Mouse (Mus musculus): ENCODE data around the gene Gpc6. TPM values are rescaled to one million over a fixed set of nuclear protein-coding genes. Genes with fewer than 3 reads are reported as not detected.

Gene Gpc6
- polyA plus RNA-seq, 1 experiment from 2014 or later: 31.8 TPM

DNA sequence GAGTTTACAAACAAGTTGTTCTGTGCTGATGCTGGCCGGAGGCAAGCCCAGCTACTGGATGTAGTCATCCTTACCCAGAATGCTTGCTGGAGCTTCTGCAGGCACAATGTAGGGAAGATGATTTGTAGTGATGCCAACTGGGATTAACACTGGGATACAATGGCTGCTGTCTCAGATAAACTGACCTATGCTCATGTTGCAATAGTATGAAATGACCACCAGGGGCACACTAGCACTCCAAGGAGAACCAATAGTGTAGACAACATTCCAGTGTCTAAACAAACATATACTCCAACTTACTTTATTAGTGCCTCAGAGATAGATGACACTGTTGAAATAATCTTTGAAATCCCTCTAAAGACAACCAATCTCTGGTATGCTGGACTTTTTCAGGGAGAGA, 206.2 kb downstream of the Gpc6 start:
- no peaks in the 10 kb centered on the region for H3K27me3 ChIP-seq (ENCODE audit: insufficient read depth, poor library complexity, severe bottlenecking)
- DNase-seq (ENCODE audit: low spot score): no peak
- no peaks in the 10 kb centered on the region for H3K4me1 ChIP-seq
- no peaks in the 10 kb centered on the region for H3K9me3 ChIP-seq
- no peak overlapping the region for H3K4me3 ChIP-seq
- H3K27ac ChIP-seq: no peak overlapping the region
- WGBS: 97% methylated on average over 1 of the region's 1 CpGs
- no peaks in the 10 kb centered on the region for H3K36me3 ChIP-seq

DNA sequence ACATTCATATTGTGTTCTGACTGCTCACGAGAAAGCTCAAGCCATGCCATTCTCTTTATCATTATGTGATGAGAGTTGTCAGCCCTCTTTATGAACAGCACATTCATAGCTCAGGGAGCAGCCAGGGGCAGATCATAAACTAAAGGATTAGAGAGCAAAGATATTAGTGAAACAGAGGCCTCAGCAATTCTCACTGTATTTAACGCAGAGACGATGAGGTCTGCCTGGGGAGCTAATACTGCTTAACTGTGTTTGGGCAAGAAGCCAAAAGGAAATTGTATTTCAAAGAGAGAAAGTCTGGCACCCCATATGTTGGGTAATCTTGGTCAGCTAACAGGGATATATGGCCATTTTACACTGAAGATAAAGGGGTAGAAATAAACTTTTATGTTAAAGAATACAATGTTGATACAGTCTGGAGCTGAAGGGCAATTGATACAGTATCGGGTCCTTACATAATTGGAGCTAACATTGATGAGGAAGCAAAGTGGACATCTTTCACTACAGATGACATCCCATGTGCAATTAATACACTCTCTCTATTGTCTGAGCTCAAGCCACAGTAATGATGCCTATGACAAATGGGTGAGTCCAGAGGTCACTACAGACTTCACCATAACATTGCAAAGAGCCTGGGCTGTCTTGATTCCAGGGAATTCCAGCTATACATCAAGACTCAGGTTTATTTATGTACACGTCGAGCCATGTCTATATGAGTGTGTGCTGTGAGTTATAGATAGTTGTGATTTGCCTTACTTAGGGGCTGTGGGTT, 216.1 kb downstream of the Gpc6 start:
- no peaks in the 10 kb centered on the region for H3K9me3 ChIP-seq
- no peak overlapping the region for H3K27ac ChIP-seq
- no peak overlapping the region for H3K4me3 ChIP-seq
- H3K4me1 ChIP-seq: no peaks in the 10 kb centered on the region
- no peaks in the 10 kb centered on the region for H3K36me3 ChIP-seq
- no peaks in the 10 kb centered on the region for H3K27me3 ChIP-seq (ENCODE audit: insufficient read depth, poor library complexity, severe bottlenecking)
- DNase-seq (ENCODE audit: low spot score): no peak
- 79% methylated on average over 6 of the region's 6 CpGs for WGBS

DNA sequence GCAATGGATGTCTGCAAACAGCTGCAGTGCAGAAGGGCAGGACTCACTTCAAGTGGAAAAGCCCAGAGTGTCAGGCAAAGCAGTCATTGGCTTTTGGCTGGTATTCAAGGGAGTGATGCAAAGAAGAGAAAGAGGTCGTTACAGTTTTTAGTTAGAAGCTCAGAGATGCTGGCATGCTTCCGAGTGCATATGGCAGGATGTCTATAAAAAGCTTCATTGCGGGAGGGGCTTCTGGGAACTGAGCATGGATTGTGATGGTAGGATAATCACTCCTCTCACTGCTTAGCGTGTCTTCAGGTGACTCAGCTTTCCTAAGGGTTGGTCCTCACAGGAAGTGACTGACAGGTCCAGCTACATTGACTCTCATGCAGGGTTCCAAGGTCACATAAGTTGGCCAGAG, 221.0 kb downstream of the Gpc6 start:
- no peak overlapping the region for H3K4me3 ChIP-seq
- WGBS: 67% methylated on average over 4 of the region's 4 CpGs
- no peaks in the 10 kb centered on the region for H3K36me3 ChIP-seq
- no peak overlapping the region for H3K27ac ChIP-seq
- H3K4me1 ChIP-seq: no peaks in the 10 kb centered on the region
- no peaks in the 10 kb centered on the region for H3K27me3 ChIP-seq (ENCODE audit: insufficient read depth, poor library complexity, severe bottlenecking)
- no peak for DNase-seq (ENCODE audit: low spot score)
- no peaks in the 10 kb centered on the region for H3K9me3 ChIP-seq

DNA sequence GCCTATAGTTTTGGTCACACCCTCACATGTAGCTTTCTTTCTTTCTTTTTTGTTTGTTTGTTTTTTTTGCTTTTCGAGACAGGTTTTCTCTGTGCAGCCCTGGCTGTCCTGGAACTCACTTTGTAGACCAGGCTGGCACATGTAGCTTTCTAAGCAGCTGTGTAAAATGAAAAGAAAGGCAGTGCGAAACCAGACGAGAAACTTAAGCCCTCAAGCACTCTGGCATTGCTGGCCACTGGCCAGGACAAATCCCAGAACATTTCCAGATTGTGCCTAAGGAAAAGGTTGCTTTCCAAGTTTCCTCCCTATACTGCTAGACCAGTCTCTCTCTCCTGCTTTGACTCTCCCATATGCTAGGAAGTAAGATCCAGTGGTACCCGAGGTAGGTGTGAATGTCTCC, 221.6 kb downstream of the Gpc6 start:
- Histone ChIP-seq H3K27ac (no peak overlapping the region), H3K9me3 (no peaks in the 10 kb centered on the region), H3K36me3 (no peaks in the 10 kb centered on the region), H3K4me1 (no peaks in the 10 kb centered on the region), H3K4me3 (no peak overlapping the region), H3K27me3 (ENCODE audit: insufficient read depth, poor library complexity, severe bottlenecking) (no peaks in the 10 kb centered on the region)
- no peak for DNase-seq (ENCODE audit: low spot score)
- 68% methylated on average over 4 of the region's 4 CpGs for WGBS

DNA sequence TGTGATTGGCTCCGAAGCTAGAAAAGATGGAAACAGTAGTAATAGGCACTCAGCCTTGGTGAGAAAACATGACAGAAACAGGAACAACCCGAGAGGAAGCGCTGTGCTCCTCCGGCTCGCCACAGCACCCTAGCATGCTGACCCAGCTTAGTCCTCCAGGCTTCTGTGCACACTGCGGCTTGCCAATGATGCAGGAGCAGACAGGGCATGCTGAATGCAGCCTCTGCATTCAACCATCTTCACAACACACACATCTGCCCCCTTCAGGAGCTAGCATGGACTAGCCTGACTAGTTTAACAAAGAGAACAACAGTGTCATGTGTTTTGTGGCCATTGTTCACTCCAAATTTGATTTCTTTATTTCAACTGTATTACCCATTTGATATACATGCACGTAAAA, 226.5 kb downstream of the Gpc6 start:
- Histone ChIP-seq H3K27ac (no peak overlapping the region), H3K9me3 (no peaks in the 10 kb centered on the region), H3K4me1 (no peaks in the 10 kb centered on the region), H3K4me3 (no peak overlapping the region), H3K36me3 (no peaks in the 10 kb centered on the region), H3K27me3 (ENCODE audit: insufficient read depth, poor library complexity, severe bottlenecking) (no peaks in the 10 kb centered on the region)
- WGBS: 90% methylated on average over 7 of the region's 7 CpGs
- DNase-seq (ENCODE audit: low spot score): no peak

DNA sequence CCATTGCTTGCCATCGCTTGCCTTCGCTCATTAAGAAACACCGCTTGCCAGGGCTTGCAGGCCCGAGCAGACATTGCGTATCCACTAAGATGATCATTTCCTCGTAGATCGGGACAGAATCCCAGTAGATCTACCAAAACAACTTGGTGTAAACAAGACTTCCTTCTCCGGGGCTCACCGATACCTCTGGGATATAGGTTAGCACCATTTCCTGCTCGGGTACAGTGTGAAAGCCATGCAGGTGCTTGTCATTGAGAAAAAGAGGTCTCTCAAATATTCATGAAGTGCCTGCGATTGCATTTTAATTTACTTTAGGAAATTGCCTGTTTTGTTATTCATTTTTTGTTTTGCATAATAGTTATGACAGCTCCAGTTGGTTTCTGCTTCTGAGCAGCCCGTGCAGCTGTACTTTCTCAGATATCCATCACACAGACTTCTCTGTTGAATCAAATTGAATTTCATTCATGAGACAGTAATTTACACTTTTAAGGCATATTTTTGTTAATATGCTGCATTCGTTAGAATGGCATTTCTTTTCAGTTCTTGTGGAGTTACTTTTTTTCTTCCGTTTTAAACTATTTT, 230.9 kb downstream of the Gpc6 start:
- no peak for DNase-seq (ENCODE audit: low spot score)
- Histone ChIP-seq H3K36me3 (no peaks in the 10 kb centered on the region), H3K9me3 (no peaks in the 10 kb centered on the region), H3K4me3 (no peak overlapping the region), H3K4me1 (no peaks in the 10 kb centered on the region), H3K27me3 (ENCODE audit: insufficient read depth, poor library complexity, severe bottlenecking) (no peaks in the 10 kb centered on the region), H3K27ac (no peak overlapping the region)
- 92% methylated on average over 14 of the region's 14 CpGs for WGBS

DNA sequence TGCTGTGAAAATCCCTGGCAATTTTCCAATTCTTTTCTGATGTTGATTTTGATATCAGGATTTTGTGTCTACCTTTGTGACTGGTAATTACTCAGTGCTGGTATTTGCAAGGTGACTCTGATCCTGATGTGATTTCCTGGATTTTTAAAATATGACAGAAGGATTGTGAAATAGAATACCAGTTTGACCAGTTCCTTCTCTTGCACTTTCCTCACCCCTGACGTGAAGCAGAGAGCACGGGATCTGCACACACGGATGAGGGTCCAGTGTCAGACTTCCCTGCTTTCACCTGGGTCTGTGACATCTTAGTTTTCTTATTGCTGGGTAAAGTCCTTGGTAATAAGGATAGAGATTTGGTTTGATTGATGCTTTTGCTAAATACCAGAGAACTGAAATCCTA, 232.3 kb downstream of the Gpc6 start:
- H3K27me3 ChIP-seq (ENCODE audit: insufficient read depth, poor library complexity, severe bottlenecking): no peaks in the 10 kb centered on the region
- H3K27ac ChIP-seq: no peak overlapping the region
- no peak for DNase-seq (ENCODE audit: low spot score)
- no peaks in the 10 kb centered on the region for H3K9me3 ChIP-seq
- WGBS: 82% methylated on average over 3 of the region's 3 CpGs
- no peaks in the 10 kb centered on the region for H3K36me3 ChIP-seq
- no peaks in the 10 kb centered on the region for H3K4me1 ChIP-seq
- no peak overlapping the region for H3K4me3 ChIP-seq

DNA sequence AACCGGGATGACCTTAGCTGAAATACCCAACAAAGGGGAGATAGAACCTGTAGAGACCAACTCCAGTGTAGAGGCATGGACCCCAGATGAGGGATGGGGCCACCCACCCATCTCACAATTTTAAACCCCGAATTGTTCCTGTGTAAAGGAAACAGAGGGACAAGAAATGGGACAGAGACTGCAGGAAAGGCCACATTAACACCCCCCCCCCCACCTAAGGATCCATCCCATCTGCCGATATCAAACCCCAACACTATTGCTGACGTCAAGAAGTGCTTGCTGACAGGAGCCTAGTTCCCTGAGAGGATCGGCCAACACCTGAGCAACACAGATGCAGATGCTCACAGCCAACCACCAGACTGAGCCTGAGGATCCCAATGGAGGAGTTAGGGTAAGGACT, 241.2 kb downstream of the Gpc6 start:
- WGBS: 90% methylated on average over 5 of the region's 5 CpGs
- Histone ChIP-seq H3K36me3 (no peaks in the 10 kb centered on the region), H3K27ac (no peak overlapping the region), H3K27me3 (ENCODE audit: insufficient read depth, poor library complexity, severe bottlenecking) (no peaks in the 10 kb centered on the region), H3K4me3 (no peak overlapping the region), H3K9me3 (no peaks in the 10 kb centered on the region), H3K4me1 (no peaks in the 10 kb centered on the region)
- DNase-seq (ENCODE audit: low spot score): no peak

DNA sequence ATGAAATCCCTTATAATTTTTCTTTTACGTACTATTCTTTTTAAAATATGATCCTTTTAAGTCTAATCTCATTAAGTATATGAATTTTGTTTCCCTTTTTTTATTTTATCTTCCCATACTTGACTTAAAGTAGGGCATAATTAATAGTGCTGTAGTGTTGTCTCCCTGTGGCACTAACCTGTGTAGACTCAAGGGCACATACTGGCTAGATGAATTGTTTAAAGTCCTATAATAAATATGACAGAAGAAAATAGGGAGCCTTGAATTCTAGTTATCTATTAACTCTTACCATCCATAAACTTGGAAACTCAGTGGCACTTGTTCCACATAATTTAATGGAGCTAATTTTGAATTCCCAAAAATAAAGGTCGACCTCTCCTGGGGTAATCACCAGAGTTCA, 268.2 kb downstream of the Gpc6 start:
- Histone ChIP-seq H3K36me3 (no peaks in the 10 kb centered on the region), H3K27me3 (ENCODE audit: insufficient read depth, poor library complexity, severe bottlenecking) (no peaks in the 10 kb centered on the region), H3K4me1 (no peaks in the 10 kb centered on the region), H3K9me3 (no peaks in the 10 kb centered on the region), H3K27ac (no peak overlapping the region), H3K4me3 (no peak overlapping the region)
- no peak for DNase-seq (ENCODE audit: low spot score)
- 85% methylated on average over 2 of the region's 2 CpGs for WGBS

DNA sequence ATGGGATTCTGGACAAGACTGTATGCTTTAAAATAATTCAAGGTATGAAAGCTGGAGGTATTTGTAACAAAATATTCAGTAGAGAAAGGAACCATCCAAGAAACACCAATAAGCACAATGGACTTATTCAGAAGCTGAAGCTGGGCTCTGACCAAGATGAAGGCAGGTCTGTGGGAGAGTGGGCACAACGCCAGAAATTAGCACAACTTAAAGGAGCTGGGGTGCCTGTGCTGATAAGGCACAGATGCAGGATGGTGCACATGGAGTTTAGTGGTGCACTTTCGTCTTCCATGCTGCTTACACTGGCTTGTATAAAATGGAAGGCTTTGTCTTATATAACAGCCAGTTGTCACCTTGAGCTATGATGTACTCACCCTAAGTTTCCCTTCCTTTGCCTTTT, 276.9 kb downstream of the Gpc6 start:
- Histone ChIP-seq H3K36me3 (no peaks in the 10 kb centered on the region), H3K9me3 (no peaks in the 10 kb centered on the region), H3K4me1 (no peaks in the 10 kb centered on the region), H3K27me3 (ENCODE audit: insufficient read depth, poor library complexity, severe bottlenecking) (no peaks in the 10 kb centered on the region), H3K27ac (no peak overlapping the region), H3K4me3 (no peak overlapping the region)
- DNase-seq (ENCODE audit: low spot score): no peak
- 67% methylated on average over 2 of the region's 2 CpGs for WGBS

DNA sequence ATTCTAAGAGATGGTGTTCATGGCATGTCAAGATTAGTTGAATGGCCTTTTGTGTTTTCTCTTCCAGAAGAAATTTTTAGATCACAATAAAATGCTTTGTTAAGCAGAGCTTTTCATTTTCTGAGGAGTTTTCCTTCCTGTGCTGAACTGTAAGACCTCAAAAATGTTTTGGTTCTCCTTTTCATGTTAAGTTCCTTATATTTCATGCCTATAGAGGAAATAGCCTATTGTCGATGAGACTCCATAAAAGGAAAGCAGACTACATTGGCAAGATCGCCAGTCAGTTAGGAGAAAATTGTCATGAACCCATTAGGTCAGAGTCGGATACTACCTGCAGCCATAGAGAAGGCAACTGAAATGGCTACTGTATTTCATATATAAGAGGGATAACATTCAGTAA, 278.8 kb downstream of the Gpc6 start:
- H3K4me1 ChIP-seq: no peaks in the 10 kb centered on the region
- no peaks in the 10 kb centered on the region for H3K27me3 ChIP-seq (ENCODE audit: insufficient read depth, poor library complexity, severe bottlenecking)
- H3K9me3 ChIP-seq: no peaks in the 10 kb centered on the region
- no peaks in the 10 kb centered on the region for H3K36me3 ChIP-seq
- H3K27ac ChIP-seq: no peak overlapping the region
- 88% methylated on average over 3 of the region's 3 CpGs for WGBS
- DNase-seq (ENCODE audit: low spot score): no peak
- no peak overlapping the region for H3K4me3 ChIP-seq

DNA sequence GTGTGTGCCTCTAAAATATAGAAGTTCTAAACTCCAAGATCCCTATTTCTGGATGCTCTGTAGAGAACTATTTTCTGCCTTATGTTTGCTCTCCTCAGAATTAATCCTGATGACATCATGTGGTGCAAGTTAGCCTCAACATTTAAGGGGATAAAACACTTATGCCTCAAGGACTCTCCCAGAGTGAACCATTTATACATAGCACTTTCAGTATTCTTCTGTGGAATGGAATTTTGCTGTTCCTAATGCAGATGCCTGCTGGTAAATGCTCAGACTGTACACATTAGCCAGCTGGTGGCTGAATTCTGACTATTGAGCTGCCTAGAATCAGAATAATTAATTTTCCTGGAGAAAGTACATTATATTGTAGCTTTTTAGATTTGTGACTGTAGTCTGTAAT, 289.3 kb downstream of the Gpc6 start:
- H3K4me1 ChIP-seq: no peaks in the 10 kb centered on the region
- no peak overlapping the region for H3K4me3 ChIP-seq
- no peaks in the 10 kb centered on the region for H3K9me3 ChIP-seq
- DNase-seq (ENCODE audit: low spot score): no peak
- no peak overlapping the region for H3K27ac ChIP-seq
- no peaks in the 10 kb centered on the region for H3K27me3 ChIP-seq (ENCODE audit: insufficient read depth, poor library complexity, severe bottlenecking)
- H3K36me3 ChIP-seq: no peaks in the 10 kb centered on the region

DNA sequence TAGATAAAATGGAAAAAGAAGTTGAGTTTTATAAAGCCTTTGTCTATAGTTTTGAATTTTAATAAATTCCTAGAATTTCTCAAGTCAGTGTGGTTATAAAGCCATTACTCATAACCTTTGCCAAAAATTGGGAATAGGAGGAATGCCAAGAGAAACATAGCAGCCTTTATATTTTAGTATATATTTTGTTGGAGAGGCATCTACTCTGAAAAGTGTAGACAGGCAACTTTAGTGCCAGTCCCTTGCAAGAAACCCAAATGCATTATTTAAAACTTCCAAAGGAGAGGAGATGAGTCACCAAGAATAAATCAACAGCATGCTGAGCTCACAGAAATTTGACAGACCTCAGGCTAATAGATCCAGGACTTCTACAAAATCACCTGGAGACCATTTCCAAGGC, 301.8 kb downstream of the Gpc6 start:
- H3K27ac ChIP-seq: no peak overlapping the region
- no peak for DNase-seq (ENCODE audit: low spot score)
- H3K27me3 ChIP-seq (ENCODE audit: insufficient read depth, poor library complexity, severe bottlenecking): no peaks in the 10 kb centered on the region
- no peaks in the 10 kb centered on the region for H3K36me3 ChIP-seq
- no peak overlapping the region for H3K4me3 ChIP-seq
- H3K4me1 ChIP-seq: no peaks in the 10 kb centered on the region
- H3K9me3 ChIP-seq: no peaks in the 10 kb centered on the region

DNA sequence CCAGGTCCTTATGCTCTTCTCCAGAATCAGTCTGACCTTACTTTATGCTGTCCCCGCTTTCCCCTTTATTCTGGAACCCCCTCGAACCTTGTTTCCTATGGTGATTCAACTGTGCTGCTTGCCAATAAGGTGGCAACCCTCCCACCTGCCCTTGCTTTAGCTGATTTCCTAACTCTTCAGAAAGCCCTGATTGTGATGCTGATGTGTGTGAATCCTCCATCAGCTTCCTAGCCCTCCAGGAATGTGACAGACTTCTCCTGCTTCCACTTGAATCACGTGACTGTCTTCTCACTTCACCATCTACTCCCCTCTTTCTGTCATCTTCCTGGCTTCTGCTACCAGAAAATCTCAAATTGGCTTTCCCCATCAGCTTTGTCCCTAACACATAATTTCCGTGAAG, 305.4 kb downstream of the Gpc6 start:
- Histone ChIP-seq H3K4me1 (no peaks in the 10 kb centered on the region), H3K27me3 (ENCODE audit: insufficient read depth, poor library complexity, severe bottlenecking) (no peaks in the 10 kb centered on the region), H3K4me3 (no peak overlapping the region), H3K36me3 (no peaks in the 10 kb centered on the region), H3K9me3 (no peaks in the 10 kb centered on the region), H3K27ac (no peak overlapping the region)
- 56% methylated on average over 4 of the region's 4 CpGs for WGBS
- no peak for DNase-seq (ENCODE audit: low spot score)

All from heart, embryonic 10.5 days (tissue).